ENCODE assay signal across 17 mouse cellular contexts in the genomic region with DNA sequence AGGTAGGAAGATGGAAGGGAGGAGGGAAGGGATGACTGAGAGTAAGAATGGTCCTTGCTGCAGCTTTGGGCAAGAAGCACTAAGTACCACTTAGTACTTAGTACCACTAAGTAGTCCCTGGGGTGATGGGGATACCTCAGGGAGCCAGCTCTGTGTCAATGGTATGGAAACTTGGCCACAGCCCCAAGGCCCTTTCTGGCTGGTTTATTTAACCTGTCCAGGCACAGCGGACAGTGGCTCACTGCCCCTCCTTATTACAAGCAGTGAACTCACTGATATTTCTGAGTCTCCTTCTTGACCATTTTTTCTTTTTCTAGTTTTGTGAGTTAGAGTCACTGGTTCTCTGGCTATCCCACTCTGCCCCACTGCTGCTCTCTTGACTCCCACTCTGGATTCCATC. TPM values are rescaled to one million over a fixed set of nuclear protein-coding genes. Genes with fewer than 3 reads are reported as not detected.
DNase-seq lines count a peak whose midpoint lies in the region; ATAC-seq and TF ChIP-seq lines count a peak whose summit lies in the region.
"Had no signal": no experiment of that assay in that cellular context is flagged by ENCODE, and none has a peak within 500 bp of the region (broad histone marks: within the 10 kb centered on the region; RNA-seq: fewer than 3 reads in every experiment).

No protein-coding gene starts in this region.

- no peaks in the 10 kb centered on the region for H3K27me3 ChIP-seq in heart, postnatal 0 days (ENCODE audit: control insufficient read depth, insufficient read depth, low read length)
- no peaks in the 10 kb centered on the region for H3K27me3 ChIP-seq in heart, embryonic 12.5 days (replicated peaks)
- no peaks in the 10 kb centered on the region for H3K27me3 ChIP-seq in liver, adult 2 months (ENCODE audit: control insufficient read depth, insufficient read depth, low read length)
- H3K27me3 ChIP-seq in liver, embryonic 11.5 days (replicated peaks; ENCODE audit: control insufficient read depth, insufficient read depth, low read length), result no peaks in the 10 kb centered on the region
- H3K27me3 ChIP-seq in stomach, embryonic 16.5 days (ENCODE audit: control insufficient read depth, insufficient read depth, low read length), result no peaks in the 10 kb centered on the region
- H3K27me3 ChIP-seq: neural tube, embryonic 13.5 days had no signal

- peaks cover 4% of the 10 kb centered on the region; the same call in 1 of the 2 replicates for H3K4me1 ChIP-seq in heart, postnatal 0 days (ENCODE audit: control insufficient read depth, insufficient read depth)
- H3K4me1 ChIP-seq in heart, embryonic 12.5 days (replicated peaks), result peaks cover 23% of the 10 kb centered on the region
- peaks cover 10% of the 10 kb centered on the region for H3K4me1 ChIP-seq in liver, adult 2 months (ENCODE audit: control insufficient read depth, insufficient read depth, low read length)
- no peaks in the 10 kb centered on the region; the same call in 1 of the 2 replicates for H3K4me1 ChIP-seq in liver, embryonic 11.5 days (replicated peaks; ENCODE audit: control insufficient read depth, insufficient read depth, low read length)
- H3K4me1 ChIP-seq in embryonic fibroblast, embryonic 13.5 days (ENCODE audit: control insufficient read depth, insufficient read depth, low read length), result peaks cover 33% of the 10 kb centered on the region
- peaks cover 31% of the 10 kb centered on the region for H3K4me1 ChIP-seq in stomach, embryonic 16.5 days (ENCODE audit: control insufficient read depth, insufficient read depth, low read length)
- H3K4me1 ChIP-seq: neural tube, embryonic 13.5 days had no signal

- 89% methylated on average over 1 of the region's 1 CpGs for WGBS in heart, postnatal 0 days
- WGBS in heart, embryonic 12.5 days, result 71% methylated on average over 1 of the region's 1 CpGs
- WGBS in liver, adult 2 months, result 71% methylated on average over 1 of the region's 1 CpGs
- 78% methylated on average over 1 of the region's 1 CpGs for WGBS in liver, embryonic 11.5 days
- WGBS in stomach, embryonic 16.5 days, result 76% methylated on average over 1 of the region's 1 CpGs

- no peaks in the 10 kb centered on the region for H3K9me3 ChIP-seq in heart, postnatal 0 days (replicated peaks; ENCODE audit: control insufficient read depth, low read length)
- H3K9me3 ChIP-seq in heart, embryonic 12.5 days (replicated peaks), result no peaks in the 10 kb centered on the region
- H3K9me3 ChIP-seq in liver, embryonic 11.5 days (ENCODE audit: control insufficient read depth, low read length), result no peaks in the 10 kb centered on the region
- H3K9me3 ChIP-seq in stomach, embryonic 16.5 days (replicated peaks; ENCODE audit: control insufficient read depth, low read length), result no peaks in the 10 kb centered on the region
- H3K9me3 ChIP-seq: hindbrain, embryonic 10.5 days; megakaryocyte, embryonic 14.5 days; neural tube, embryonic 13.5 days had no signal

- no peak for TF ChIP-seq EP300 in heart, postnatal 0 days (IDR thresholded peaks at IDR 0.05; ENCODE audit: low read depth)

- no peak for ATAC-seq in heart, postnatal 0 days (ENCODE audit: insufficient read depth, low read depth)
- ATAC-seq in heart, embryonic 12.5 days (ENCODE audit: insufficient number of reproducible peaks, low FRiP score), result no peak
- ATAC-seq in liver, embryonic 11.5 days (replicated peaks; ENCODE audit: low FRiP score), result no peak
- no peak for ATAC-seq in stomach, embryonic 16.5 days (ENCODE audit: insufficient read depth, low FRiP score)
- ATAC-seq in inflammation-experienced regulatory T-cells, adult 6 months, result no peak
- ATAC-seq: CD4-positive, CD25-positive, alpha-beta regulatory T cell, adult 4 months; forebrain, embryonic 14.5 days had no signal

- H3K9ac ChIP-seq in heart, postnatal 0 days (replicated peaks; ENCODE audit: low read depth, low read length), result no peak overlapping the region
- H3K9ac ChIP-seq in heart, embryonic 12.5 days, result no peak overlapping the region
- H3K9ac ChIP-seq in liver, adult 2 months (ENCODE audit: low read depth, low read length), result no peak overlapping the region
- H3K9ac ChIP-seq in liver, embryonic 11.5 days (ENCODE audit: low read depth, low read length), result no peak overlapping the region
- H3K9ac ChIP-seq in stomach, embryonic 16.5 days (ENCODE audit: low read length), result no peak overlapping the region; the same call in 1 of the 2 replicates
- H3K9ac ChIP-seq: liver, embryonic 14.5 days; neural tube, embryonic 13.5 days had no signal

- H3K4me2 ChIP-seq in heart, postnatal 0 days (ENCODE audit: low read depth, low read length), result no peak overlapping the region
- no peak overlapping the region for H3K4me2 ChIP-seq in heart, embryonic 12.5 days
- H3K4me2 ChIP-seq in liver, embryonic 11.5 days, result no peak overlapping the region
- no peak overlapping the region for H3K4me2 ChIP-seq in stomach, embryonic 16.5 days (ENCODE audit: low read depth, low read length)
- H3K4me2 ChIP-seq: neural tube, embryonic 13.5 days had no signal

- TF ChIP-seq POLR2A in liver, adult 2 months (IDR thresholded peaks at IDR 0.05; ENCODE audit: extremely low read depth, insufficient read depth, low read length), result no peak
- no peak for TF ChIP-seq POLR2A in embryonic fibroblast, embryonic 13.5 days (IDR thresholded peaks at IDR 0.05; ENCODE audit: low read depth, low read length)

- TF ChIP-seq CTCF in heart, postnatal 0 days (IDR thresholded peaks at IDR 0.05; ENCODE audit: low read depth), result no peak
- no peak for TF ChIP-seq CTCF in liver, adult 2 months (IDR thresholded peaks at IDR 0.05; ENCODE audit: low read depth, low read length)
- no peak for TF ChIP-seq CTCF in embryonic fibroblast, embryonic 13.5 days (IDR thresholded peaks at IDR 0.05; ENCODE audit: borderline replicate concordance, insufficient read depth, low read length)

- H3K4me3 ChIP-seq in heart, postnatal 0 days (ENCODE audit: low read depth, low read length), result no peak overlapping the region
- no peak overlapping the region for H3K4me3 ChIP-seq in heart, embryonic 12.5 days
- H3K4me3 ChIP-seq in liver, adult 2 months (ENCODE audit: insufficient read depth, low read depth, low read length), result no peak overlapping the region
- H3K4me3 ChIP-seq in liver, embryonic 11.5 days (ENCODE audit: low read depth, low read length), result no peak overlapping the region
- H3K4me3 ChIP-seq in embryonic fibroblast, embryonic 13.5 days (ENCODE audit: insufficient read depth, low read length), result no peak overlapping the region
- H3K4me3 ChIP-seq in stomach, embryonic 16.5 days (replicated peaks; ENCODE audit: low read length), result no peak overlapping the region
- H3K4me3 ChIP-seq: hindbrain, embryonic 10.5 days; megakaryocyte, embryonic 14.5 days; neural tube, embryonic 13.5 days had no signal

- DNase-seq in heart, postnatal 0 days (ENCODE audit: low spot score), result no peak
- no peak for DNase-seq in liver, adult 2 months (ENCODE audit: extremely low read depth, low read depth, low spot score)
- DNase-seq in liver, embryonic 11.5 days (ENCODE audit: low spot score), result no peak
- DNase-seq: cerebellum, adult 11 months; kidney, adult 11 months; right cerebral cortex, postnatal 25 days; thymus, postnatal 14 days had no signal

- H3K79me2 ChIP-seq in liver, adult 2 months (ENCODE audit: control insufficient read depth, insufficient read depth, low read length), result peaks cover 2% of the 10 kb centered on the region; the same call in 1 of the 2 replicates

- no peaks in the 10 kb centered on the region for H3K36me3 ChIP-seq in heart, postnatal 0 days (replicated peaks; ENCODE audit: control insufficient read depth, insufficient read depth, low read length)
- H3K36me3 ChIP-seq in heart, embryonic 12.5 days, result no peaks in the 10 kb centered on the region
- H3K36me3 ChIP-seq in liver, adult 2 months (ENCODE audit: control insufficient read depth, insufficient read depth, low read length), result no peaks in the 10 kb centered on the region
- H3K36me3 ChIP-seq in liver, embryonic 11.5 days (ENCODE audit: control insufficient read depth, insufficient read depth, low read length), result no peaks in the 10 kb centered on the region
- no peaks in the 10 kb centered on the region for H3K36me3 ChIP-seq in stomach, embryonic 16.5 days (ENCODE audit: control insufficient read depth, insufficient read depth, low read length)
- H3K36me3 ChIP-seq: hindbrain, embryonic 10.5 days; neural tube, embryonic 13.5 days had no signal

- H3K27ac ChIP-seq in heart, postnatal 0 days (ENCODE audit: low read depth), result peak overlapping the region; percentile 49
- no peak overlapping the region for H3K27ac ChIP-seq in heart, embryonic 12.5 days (ENCODE audit: poor library complexity, severe bottlenecking)
- H3K27ac ChIP-seq in liver, adult 2 months (replicated peaks; ENCODE audit: insufficient read depth, low read depth, low read length), result peak overlapping the region; percentile 49; the same call in 1 of the 2 replicates
- H3K27ac ChIP-seq in liver, embryonic 11.5 days (ENCODE audit: low read depth, low read length), result no peak overlapping the region
- peak overlapping the region; percentile 81 for H3K27ac ChIP-seq in embryonic fibroblast, embryonic 13.5 days (ENCODE audit: insufficient read depth, low read length)
- peak overlapping the region; percentile 69; the same call in 1 of the 2 replicates for H3K27ac ChIP-seq in stomach, embryonic 16.5 days (ENCODE audit: low read length)
- H3K27ac ChIP-seq: hindbrain, embryonic 10.5 days; liver, embryonic 14.5 days; neural tube, embryonic 13.5 days had no signal

RNA-seq across cellular contexts. Expression of gene Igfbp7, which starts 40.7 kb away (rescaled TPM):
- 106 and 151 TPM in 2 replicates for total RNA-seq in heart, postnatal 0 days (2014; rRNA removed; ENCODE audit: low replicate concordance)
- polyA plus RNA-seq in heart, postnatal 0 days (2015; fragmentation: Nextera tagmentation; extraction: Ambion mirVana), result 218 and 230 TPM in 2 replicates
- polyA plus RNA-seq in heart, embryonic 12.5 days (2016; fragmentation: Nextera tagmentation; extraction: Ambion mirVana), result 38.3 and 39.9 TPM in 2 replicates
- total RNA-seq in liver, adult 2 months (2014; rRNA removed), result 69.7 and 96.6 TPM in 2 replicates
- 336 and 387 TPM in 2 replicates for polyA plus RNA-seq in liver, adult 2 months (2012; rRNA removed)
- polyA plus RNA-seq in liver, embryonic 11.5 days (2014; fragmentation: Nextera tagmentation; extraction: Ambion mirVana), result 8.2 and 8.6 TPM in 2 replicates
- polyA plus RNA-seq in embryonic fibroblast, embryonic 13.5 days (2011; ENCODE audit: insufficient read length, low read depth, missing spikeins), result 406 and 784 TPM in 2 replicates
- 178 and 180 TPM in 2 replicates for polyA plus RNA-seq in stomach, embryonic 16.5 days (2015; fragmentation: Nextera tagmentation; extraction: Ambion mirVana)
- under 1 TPM in 2 of 3 experiments, not detected in 1; 0.32 to 0.83 TPM for polyA plus RNA-seq in inflammation-experienced regulatory T-cells, adult 6 months (2017; shearing (Covaris generic))

RNA-seq across cellular contexts. Expression of gene Polr2b, which starts 57.2 kb away (rescaled TPM):
- 21.8 and 32.0 TPM in 2 replicates for total RNA-seq in heart, postnatal 0 days (2014; rRNA removed; ENCODE audit: low replicate concordance)
- polyA plus RNA-seq in heart, postnatal 0 days (2015; fragmentation: Nextera tagmentation; extraction: Ambion mirVana), result 24.0 and 26.4 TPM in 2 replicates
- 46.1 and 49.9 TPM in 2 replicates for polyA plus RNA-seq in heart, embryonic 12.5 days (2016; fragmentation: Nextera tagmentation; extraction: Ambion mirVana)
- total RNA-seq in liver, adult 2 months (2014; rRNA removed), result 31.6 and 43.3 TPM in 2 replicates
- 24.3 and 31.0 TPM in 2 replicates for polyA plus RNA-seq in liver, adult 2 months (2012; rRNA removed)
- 70.0 and 81.3 TPM in 2 replicates for polyA plus RNA-seq in liver, embryonic 11.5 days (2014; fragmentation: Nextera tagmentation; extraction: Ambion mirVana)
- polyA plus RNA-seq in embryonic fibroblast, embryonic 13.5 days (2011; ENCODE audit: insufficient read length, low read depth, missing spikeins), result 84.9 and 88.8 TPM in 2 replicates
- 51.1 and 52.8 TPM in 2 replicates for polyA plus RNA-seq in stomach, embryonic 16.5 days (2015; fragmentation: Nextera tagmentation; extraction: Ambion mirVana)
- 10 to 100 TPM; 51.5 to 53.3 (median 51.6) TPM for polyA plus RNA-seq in inflammation-experienced regulatory T-cells, adult 6 months (2017; shearing (Covaris generic))

RNA-seq across cellular contexts. Expression of gene Noa1, which starts 57.3 kb away (rescaled TPM):
- 9.0 and 11.2 TPM in 2 replicates for total RNA-seq in heart, postnatal 0 days (2014; rRNA removed; ENCODE audit: low replicate concordance)
- 15.6 and 16.1 TPM in 2 replicates for polyA plus RNA-seq in heart, postnatal 0 days (2015; fragmentation: Nextera tagmentation; extraction: Ambion mirVana)
- polyA plus RNA-seq in heart, embryonic 12.5 days (2016; fragmentation: Nextera tagmentation; extraction: Ambion mirVana), result 22.9 and 23.0 TPM in 2 replicates
- 4.2 and 6.2 TPM in 2 replicates for total RNA-seq in liver, adult 2 months (2014; rRNA removed)
- polyA plus RNA-seq in liver, adult 2 months (2012; rRNA removed), result 7.5 and 8.6 TPM in 2 replicates
- polyA plus RNA-seq in liver, embryonic 11.5 days (2014; fragmentation: Nextera tagmentation; extraction: Ambion mirVana), result 57.7 and 61.8 TPM in 2 replicates
- 13.7 and 15.7 TPM in 2 replicates for polyA plus RNA-seq in embryonic fibroblast, embryonic 13.5 days (2011; ENCODE audit: insufficient read length, low read depth, missing spikeins)
- polyA plus RNA-seq in stomach, embryonic 16.5 days (2015; fragmentation: Nextera tagmentation; extraction: Ambion mirVana), result 23.2 TPM in 2 replicates
- polyA plus RNA-seq in inflammation-experienced regulatory T-cells, adult 6 months (2017; shearing (Covaris generic)), result 1 to 10 TPM; 4.3 to 6.2 (median 4.8) TPM

Comparison
In these comparisons a context has a peak if more than half of its experiments do, and no peak if none do; other contexts are left out.
1. H3K27ac ChIP-seq: peak in heart, postnatal 0 days (single experiment), liver, adult 2 months (single experiment), embryonic fibroblast, embryonic 13.5 days (single experiment) and stomach, embryonic 16.5 days (single experiment); none in heart, embryonic 12.5 days (single experiment) and liver, embryonic 11.5 days (single experiment).